Mouse (Mus musculus) layer of hippocampus, adult 6 months (tissue): ENCODE data around the gene Usf1. TPM values are rescaled to one million over a fixed set of nuclear protein-coding genes. Genes with fewer than 3 reads are reported as not detected.

Experiments used
- long read RNA-seq, 2 experiments: library from polyadenylated mRNA; unstranded; transcript quantifications; one replicate each; pipeline ENCODE4 v2.0.0; 2019 to 2020
- polyA plus RNA-seq: library from polyadenylated mRNA; unstranded; fragments of <200 nt; fragmentation: Nextera tagmentation; gene quantifications from 2 replicates; pipeline ENCODE4 v1.2.3, GENCODE M21; 2021

Gene Usf1
- polyA plus RNA-seq: 36.7 and 37.4 TPM in 2 replicates
- long read RNA-seq, experiment 1, transcript Usf1-210 (10 exons, 1,822 nt): minor isoform, 5 of 76 reads
- long read RNA-seq, experiment 1, transcript Usf1-201 (10 exons, 1,115 nt): minor isoform, 11 of 76 reads
- long read RNA-seq, experiment 1, transcript Usf1-208 (10 exons, 2,167 nt): major isoform, 31 of 76 reads
- long read RNA-seq, experiment 1, partial matches to known transcripts: 10 of 76 reads
- long read RNA-seq, experiment 1, other reads (novel, unspliced or antisense): 18 of 76 reads
- long read RNA-seq, experiment 2, transcript Usf1-210 (10 exons, 1,822 nt): minor isoform, 7 of 205 reads
- long read RNA-seq, experiment 2, transcript Usf1-201 (10 exons, 1,115 nt): minor isoform, 20 of 205 reads
- long read RNA-seq, experiment 2, transcript Usf1-208 (10 exons, 2,167 nt): major isoform, 137 of 205 reads
- long read RNA-seq, experiment 2, partial matches to known transcripts: 9 of 205 reads
- long read RNA-seq, experiment 2, other reads (novel, unspliced or antisense): 32 of 205 reads

GRCm38 (mm10) chr1:171410947-171411484, at the start of gene Usf1:
Usf1 (plus strand) TSS chr1:171411313.

GRCm38 (mm10) chr1:171369845-171370556, 41.1 kb upstream of the Usf1 start, which contains the start of gene Nectin4:
Nectin4 (plus strand) TSS chr1:171370099.

GRCm38 (mm10) chr1:171388376-171389102, 22.6 kb upstream of the Usf1 start, which contains the start of gene Arhgap30:
Arhgap30 (plus strand) TSS chr1:171388954.

GRCm38 (mm10) chr1:171418660-171419059, 7.5 kb downstream of the Usf1 start, which contains the start of gene Tstd1:
Tstd1 (plus strand) TSS chr1:171418872.

GRCm38 (mm10) chr1:171437264-171438013, 26.3 kb downstream of the Usf1 start, which contains the start of gene F11r:
F11r (plus strand) TSS chr1:171437535.

Other genes starting within 250 kb of the Usf1 start
- 51.6 and 80.2 TPM in 2 replicates for gene Pcp4l1, start 215.0 kb upstream of the Usf1 start, polyA plus RNA-seq
- gene Nr1i3, start 197.3 kb upstream of the Usf1 start, polyA plus RNA-seq: 0.09 TPM in 1 of 2 replicates, not detected in the other
- gene Tomm40l, start 188.8 kb upstream of the Usf1 start, polyA plus RNA-seq: 87.6 and 97.2 TPM in 2 replicates
- gene Apoa2, start 186.3 kb upstream of the Usf1 start, polyA plus RNA-seq: 4.8 and 6.2 TPM in 2 replicates
- 114 and 119 TPM in 2 replicates for gene Fcer1g, start 176.9 kb upstream of the Usf1 start, polyA plus RNA-seq
- 5.2 and 5.5 TPM in 2 replicates for gene Adamts4, start 160.9 kb upstream of the Usf1 start, polyA plus RNA-seq
- 112 and 142 TPM in 2 replicates for gene Ndufs2, start 159.9 kb upstream of the Usf1 start, polyA plus RNA-seq
- gene B4galt3, start 141.0 kb upstream of the Usf1 start, polyA plus RNA-seq: 59.3 and 66.2 TPM in 2 replicates
- gene Ppox, start 130.1 kb upstream of the Usf1 start, polyA plus RNA-seq: 7.7 and 9.4 TPM in 2 replicates
- 45.9 and 51.2 TPM in 2 replicates for gene Usp21, start 123.3 kb upstream of the Usf1 start, polyA plus RNA-seq
- 186 and 192 TPM in 2 replicates for gene Ufc1, start 116.3 kb upstream of the Usf1 start, polyA plus RNA-seq
- gene Dedd, start 82.2 kb upstream of the Usf1 start, polyA plus RNA-seq: 30.4 and 30.5 TPM in 2 replicates
- 30.4 and 30.8 TPM in 2 replicates for gene Nit1, start 65.7 kb upstream of the Usf1 start, polyA plus RNA-seq
- gene Pfdn2, start 65.6 kb upstream of the Usf1 start, polyA plus RNA-seq: 139 and 143 TPM in 2 replicates
- 9.4 and 9.8 TPM in 2 replicates for gene Klhdc9, start 50.5 kb upstream of the Usf1 start, polyA plus RNA-seq
- gene Nectin4, start 41.2 kb upstream of the Usf1 start, polyA plus RNA-seq: 1.7 and 2.2 TPM in 2 replicates
- gene Arhgap30, start 22.4 kb upstream of the Usf1 start, polyA plus RNA-seq: 0.48 and 0.65 TPM in 2 replicates
- gene Tstd1, start 7.6 kb downstream of the Usf1 start, polyA plus RNA-seq: 1.4 and 2.3 TPM in 2 replicates
- gene F11r, start 26.2 kb downstream of the Usf1 start, polyA plus RNA-seq: 9.5 and 13.0 TPM in 2 replicates
- 7.4 and 7.6 TPM in 2 replicates for gene Alyref2, start 92.2 kb downstream of the Usf1 start, polyA plus RNA-seq
- gene Itln1, start 124.0 kb downstream of the Usf1 start, polyA plus RNA-seq: not detected in 2 replicates
- gene Cd244a, start 147.9 kb downstream of the Usf1 start, polyA plus RNA-seq: not detected in 2 replicates
- gene Ly9, start 196.1 kb downstream of the Usf1 start, polyA plus RNA-seq: 0.10 and 0.11 TPM in 2 replicates
- not detected in 2 replicates for gene Slamf7, start 241.7 kb downstream of the Usf1 start, polyA plus RNA-seq